Mouse (Mus musculus) midbrain, embryonic 13.5 days (tissue): ENCODE results near the gene Vps33a. TPM values are rescaled to one million over a fixed set of nuclear protein-coding genes. Genes with fewer than 3 reads are reported as not detected.

ENCODE experiments used
- ATAC-seq: fragments of 200-750 bp; cut with Nextera tagmentation; 2 replicates; pipeline ENCODE4 v1.8.0; 2017; ENCODE audit warnings: mild to moderate bottlenecking, moderate TSS enrichment, moderate library complexity
- H3K27ac ChIP-seq: fragments of 300-500 bp; sonication (generic); 2 replicates; pipeline ENCODE4 v1.5.1; 2015; ENCODE audit warnings: inconsistent platforms, mild to moderate bottlenecking, moderate library complexity
- H3K27me3 ChIP-seq: fragments of 300-500 bp; sonication (generic); 2 replicates; pipeline ENCODE4 v1.6.1; 2015; ENCODE audit warnings: mild to moderate bottlenecking, inconsistent platforms
- H3K36me3 ChIP-seq: fragments of 300-500 bp; sonication (generic); 2 replicates; pipeline ENCODE4 v1.6.1; 2015; ENCODE audit warnings: mild to moderate bottlenecking, inconsistent platforms
- H3K4me1 ChIP-seq: fragments of 300-500 bp; sonication (generic); replicated peaks from 2 replicates; pipeline ENCODE4 v1.6.1; 2015; ENCODE audit warnings: inconsistent platforms
- H3K4me2 ChIP-seq: fragments of 300-500 bp; sonication (generic); replicated peaks from 2 replicates; pipeline ENCODE4 v1.6.1; 2015; ENCODE audit warnings: moderate library complexity, mild to moderate bottlenecking, inconsistent platforms
- H3K4me3 ChIP-seq: fragments of 300-500 bp; sonication (generic); replicated peaks from 2 replicates; pipeline ENCODE4 v1.5.1; 2015; ENCODE audit warnings: mild to moderate bottlenecking, inconsistent platforms
- H3K9ac ChIP-seq: fragments of 300-500 bp; sonication (generic); replicated peaks from 2 replicates; pipeline ENCODE4 v1.6.1; 2015; ENCODE audit warnings: mild to moderate bottlenecking, inconsistent platforms
- H3K9me3 ChIP-seq: fragments of 300-500 bp; sonication (generic); 2 replicates; pipeline ENCODE4 v1.6.1; 2016; ENCODE audit warnings: mild to moderate bottlenecking, inconsistent platforms
- WGBS: fragments of 180-500 bp; shearing (Covaris S2); methylation state at CpG from one replicate; pipeline ENCODE4 v1.1.7; 2015; 5-methylcytosine and 5-hydroxymethylcytosine counted together
- polyA plus RNA-seq: library from polyadenylated mRNA; unstranded; fragments of >200 nt; fragmentation: Nextera tagmentation; extraction: Ambion mirVana; gene quantifications from 2 replicates; pipeline ENCODE4 v1.2.1, GENCODE M21; 2015

Vps33a gene
- 37.9 and 40.6 TPM in 2 replicates for polyA plus RNA-seq

DNA sequence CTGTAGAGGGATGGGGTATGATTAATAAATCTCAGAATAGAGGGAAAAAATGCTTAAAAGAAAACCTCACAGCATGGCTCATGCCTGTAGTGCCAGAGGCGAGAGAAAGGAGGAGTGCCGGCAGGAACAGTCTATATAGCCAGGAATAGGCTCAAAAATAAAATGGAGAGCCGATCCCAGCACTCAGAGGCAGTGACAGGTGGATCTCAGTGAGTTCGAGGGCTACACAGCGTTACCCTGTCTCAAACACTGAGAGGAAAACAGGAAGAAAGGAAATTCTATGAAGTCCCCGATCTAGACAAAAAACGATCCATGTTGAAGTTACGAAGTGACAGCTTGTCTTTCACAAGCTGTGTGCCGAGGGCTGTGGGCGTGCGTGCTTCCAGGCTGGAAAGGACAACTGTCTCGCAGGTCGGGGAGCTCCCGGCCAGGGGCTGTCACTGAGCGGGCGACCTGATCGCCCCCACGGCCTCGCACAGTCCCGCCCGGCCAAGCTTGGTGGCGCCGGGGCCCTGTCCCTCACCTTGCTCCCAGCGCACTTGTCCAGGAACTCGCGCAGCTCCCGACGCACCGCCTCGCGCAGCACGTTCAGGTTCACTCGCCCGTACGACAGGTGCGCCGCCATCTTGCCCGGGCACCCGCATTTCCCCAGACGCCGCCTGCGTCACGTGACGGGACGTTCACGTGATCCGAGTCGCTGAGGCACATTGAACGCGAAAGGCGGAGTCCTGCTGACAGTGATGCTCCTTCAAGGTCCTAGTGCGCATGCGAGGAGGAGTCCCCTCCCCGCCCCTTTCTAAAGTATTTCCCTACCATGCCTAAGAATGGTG lies at the start of gene Vps33a:
Vps33a (minus strand) TSS at position 682 of the 830 bp plus-strand sequence.
- peaks cover 41% of the 10 kb centered on the region for H3K36me3 ChIP-seq
- peak; percentile 93 for ATAC-seq
- peak within 1 kb of the TSS; percentile 81 for H3K9ac ChIP-seq
- no peaks in the 10 kb centered on the region for H3K9me3 ChIP-seq
- WGBS, result under 1% methylated on average over 54 of the region's 54 CpGs
- H3K27me3 ChIP-seq, result no peaks in the 10 kb centered on the region
- H3K4me3 ChIP-seq, result peak within 1 kb of the TSS; percentile 93
- peak within 1 kb of the TSS; percentile 73 for H3K27ac ChIP-seq
- H3K4me2 ChIP-seq, result peak within 1 kb of the TSS; percentile 94
- peaks cover 12% of the 10 kb centered on the region for H3K4me1 ChIP-seq

DNA sequence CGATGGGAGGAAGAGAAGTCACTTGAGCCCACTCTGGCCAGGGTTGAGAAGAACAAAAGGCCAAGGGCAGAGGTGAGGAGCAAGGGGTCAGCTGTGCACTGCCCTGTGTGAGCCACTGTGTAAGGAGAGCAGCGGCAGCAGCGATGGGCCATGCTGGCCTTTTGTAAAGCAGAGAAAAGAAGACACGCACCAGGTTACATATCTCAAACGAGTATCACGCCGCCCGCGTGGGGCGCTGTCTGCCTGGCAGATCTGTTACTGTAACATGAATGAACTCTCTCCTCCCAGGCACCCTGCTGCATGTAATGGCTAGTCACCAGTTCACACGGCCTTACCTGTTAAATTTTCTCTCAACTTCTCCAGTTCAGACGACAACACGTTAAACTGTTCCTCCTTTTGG lies 49.6 kb upstream of the Vps33a start:
- Histone ChIP-seq H3K4me1 (no peaks in the 10 kb centered on the region), H3K4me3 (no peak overlapping the region), H3K27me3 (no peaks in the 10 kb centered on the region), H3K36me3 (peaks cover 60% of the 10 kb centered on the region), H3K27ac (no peak overlapping the region), H3K4me2 (no peak overlapping the region), H3K9me3 (no peaks in the 10 kb centered on the region), H3K9ac (no peak overlapping the region)
- 58% methylated on average over 13 of the region's 13 CpGs for WGBS
- no peak for ATAC-seq

DNA sequence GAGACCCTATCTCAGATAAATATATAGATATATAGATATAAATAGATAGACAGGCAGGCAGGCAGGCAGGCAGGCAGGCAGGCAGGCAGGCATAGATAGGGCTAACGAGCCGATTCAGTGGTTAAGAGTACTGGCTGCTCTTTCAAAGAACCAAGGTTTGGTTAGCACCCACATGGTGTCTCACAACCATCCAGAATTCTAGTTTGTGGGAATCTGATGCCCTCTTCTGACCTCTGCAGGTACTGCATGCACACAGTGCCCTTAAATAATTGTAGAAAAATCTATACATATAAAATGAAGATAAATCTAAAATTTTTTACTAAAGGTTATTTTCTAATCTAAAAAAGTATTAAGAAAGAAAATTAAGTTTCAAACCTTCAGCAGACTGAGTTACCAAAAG lies 45.7 kb upstream of the Vps33a start:
- 81% methylated on average over 2 of the region's 2 CpGs for WGBS
- Histone ChIP-seq H3K36me3 (peaks cover 81% of the 10 kb centered on the region), H3K27me3 (no peaks in the 10 kb centered on the region)

DNA sequence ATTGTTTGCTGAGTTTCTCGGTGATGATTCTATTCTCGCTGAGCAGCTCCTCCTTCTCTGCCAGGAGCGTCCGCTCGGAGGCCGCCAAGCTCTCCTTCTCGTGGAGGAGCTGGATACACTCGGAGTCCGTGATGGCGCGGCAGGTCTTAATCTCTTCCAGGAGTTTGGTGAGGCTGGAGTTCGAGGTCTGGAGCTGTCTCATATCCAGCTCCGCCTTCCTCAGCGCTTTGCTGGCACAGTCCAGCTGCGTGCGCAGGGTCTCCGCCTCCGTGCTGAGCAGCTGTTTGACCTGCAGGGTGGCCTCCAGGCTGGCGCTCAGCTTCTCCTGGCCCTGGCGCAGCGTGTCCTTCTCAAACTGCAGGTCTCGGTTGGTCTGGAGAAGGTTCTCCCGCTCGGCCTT lies 41.4 kb upstream of the Vps33a start:
- Histone ChIP-seq H3K4me2 (no peak overlapping the region), H3K4me1 (no peaks in the 10 kb centered on the region), H3K27ac (no peak overlapping the region), H3K9me3 (no peaks in the 10 kb centered on the region), H3K27me3 (no peaks in the 10 kb centered on the region), H3K9ac (no peak overlapping the region), H3K36me3 (peaks cover 82% of the 10 kb centered on the region), H3K4me3 (no peak overlapping the region)
- WGBS, result 94% methylated on average over 24 of the region's 24 CpGs
- ATAC-seq, result no peak

More for the DNA sequence above, 45.7 kb upstream of the Vps33a start:
- Histone ChIP-seq H3K9ac (no peak overlapping the region), H3K4me2 (no peak overlapping the region), H3K4me3 (no peak overlapping the region), H3K9me3 (no peaks in the 10 kb centered on the region), H3K4me1 (no peaks in the 10 kb centered on the region), H3K27ac (no peak overlapping the region)
- no peak for ATAC-seq

DNA sequence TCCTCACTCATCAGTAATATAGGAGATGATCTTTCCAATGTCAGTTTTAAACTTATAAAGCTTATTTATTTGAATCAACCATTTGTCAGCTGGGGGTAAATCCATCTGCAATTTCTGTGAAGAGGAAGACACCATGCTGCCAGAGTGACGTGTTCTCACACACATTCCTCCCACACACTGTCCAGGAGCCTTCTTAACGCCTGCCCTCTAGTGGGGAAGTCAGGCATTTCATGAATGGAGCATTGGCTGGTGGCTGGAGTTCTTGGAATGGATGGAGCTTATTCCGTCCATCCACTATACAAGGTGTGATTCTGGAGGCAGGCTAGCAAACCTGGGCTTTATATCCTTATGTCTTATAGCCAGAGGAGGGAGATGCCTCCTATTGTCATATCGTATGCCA lies 37.0 kb upstream of the Vps33a start:
- Histone ChIP-seq H3K4me2 (no peak overlapping the region), H3K27me3 (no peaks in the 10 kb centered on the region), H3K9ac (no peak overlapping the region), H3K36me3 (peaks cover 91% of the 10 kb centered on the region), H3K9me3 (no peaks in the 10 kb centered on the region), H3K4me3 (no peak overlapping the region), H3K4me1 (no peaks in the 10 kb centered on the region), H3K27ac (no peak overlapping the region)
- WGBS, result 29% methylated on average over 4 of the region's 4 CpGs
- peak; percentile 77 for ATAC-seq

DNA sequence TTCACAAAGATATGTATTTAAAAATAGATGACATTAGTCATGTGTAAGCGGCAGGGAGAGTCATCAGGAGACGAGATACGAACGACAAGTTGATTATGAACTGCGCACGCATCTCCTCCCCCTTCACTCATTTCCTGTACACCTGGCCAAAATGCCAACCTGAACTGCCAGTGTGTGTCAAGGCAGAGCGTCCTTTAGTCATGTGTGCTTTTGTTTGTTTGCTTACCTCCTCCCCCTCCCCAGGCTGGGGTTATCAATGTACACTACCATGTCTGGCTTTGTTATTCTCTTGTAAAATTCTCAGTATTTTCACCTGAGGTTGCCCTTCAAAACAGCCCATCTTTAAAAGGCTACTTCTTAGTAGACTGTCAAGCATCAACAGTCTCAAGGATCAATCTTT lies 36.6 kb upstream of the Vps33a start:
- no peak overlapping the region for H3K27ac ChIP-seq
- no peak overlapping the region for H3K4me2 ChIP-seq
- no peaks in the 10 kb centered on the region for H3K9me3 ChIP-seq
- no peak overlapping the region for H3K4me3 ChIP-seq
- H3K4me1 ChIP-seq, result no peaks in the 10 kb centered on the region
- ATAC-seq, result no peak
- no peak overlapping the region for H3K9ac ChIP-seq
- WGBS, result 93% methylated on average over 7 of the region's 7 CpGs
- no peaks in the 10 kb centered on the region for H3K27me3 ChIP-seq
- peaks cover 89% of the 10 kb centered on the region for H3K36me3 ChIP-seq

DNA sequence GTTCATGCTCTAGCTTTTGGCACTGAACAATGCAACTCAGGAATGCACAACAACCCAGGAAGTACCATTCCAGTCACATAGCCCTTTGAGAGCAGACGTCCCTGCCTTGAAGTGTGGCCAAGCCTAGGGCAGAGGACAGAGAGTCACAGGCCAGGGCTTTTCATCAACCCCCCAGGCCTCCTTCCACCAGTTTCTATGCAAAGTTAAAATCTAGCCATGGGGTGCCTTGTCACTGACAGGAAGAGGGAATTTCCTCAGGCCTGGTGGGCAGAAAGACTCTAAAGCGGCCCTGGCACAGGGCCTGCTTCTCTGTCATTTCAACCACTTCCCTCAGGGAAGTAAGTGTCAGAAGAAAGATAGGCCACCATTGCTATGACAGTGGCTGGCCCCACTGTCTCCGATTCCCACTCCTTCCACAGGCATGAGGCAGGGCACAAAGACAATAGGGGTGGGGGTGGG lies 34.4 kb upstream of the Vps33a start:
- Histone ChIP-seq H3K27ac (no peak overlapping the region), H3K27me3 (no peaks in the 10 kb centered on the region), H3K4me2 (no peak overlapping the region), H3K4me1 (peaks cover 6% of the 10 kb centered on the region; the same call in 1 of the 2 replicates), H3K36me3 (peaks cover 83% of the 10 kb centered on the region), H3K4me3 (no peak overlapping the region), H3K9me3 (no peaks in the 10 kb centered on the region), H3K9ac (no peak overlapping the region)
- ATAC-seq, result no peak
- 86% methylated on average over 3 of the region's 3 CpGs for WGBS

GRCm38 (mm10) chr5:123603496-123603895 lies 30.7 kb upstream of the Vps33a start:
- Histone ChIP-seq H3K27me3 (no peaks in the 10 kb centered on the region), H3K9me3 (no peaks in the 10 kb centered on the region), H3K9ac (no peak overlapping the region), H3K4me1 (peaks cover 6% of the 10 kb centered on the region; the same call in 1 of the 2 replicates), H3K36me3 (peaks cover 81% of the 10 kb centered on the region), H3K4me3 (no peak overlapping the region), H3K4me2 (no peak overlapping the region), H3K27ac (no peak overlapping the region; the same call in 1 of the 2 replicates)
- peak; percentile 24; the same call in 1 of the 2 replicates for ATAC-seq
- 42% methylated on average over 11 of the region's 11 CpGs for WGBS

DNA sequence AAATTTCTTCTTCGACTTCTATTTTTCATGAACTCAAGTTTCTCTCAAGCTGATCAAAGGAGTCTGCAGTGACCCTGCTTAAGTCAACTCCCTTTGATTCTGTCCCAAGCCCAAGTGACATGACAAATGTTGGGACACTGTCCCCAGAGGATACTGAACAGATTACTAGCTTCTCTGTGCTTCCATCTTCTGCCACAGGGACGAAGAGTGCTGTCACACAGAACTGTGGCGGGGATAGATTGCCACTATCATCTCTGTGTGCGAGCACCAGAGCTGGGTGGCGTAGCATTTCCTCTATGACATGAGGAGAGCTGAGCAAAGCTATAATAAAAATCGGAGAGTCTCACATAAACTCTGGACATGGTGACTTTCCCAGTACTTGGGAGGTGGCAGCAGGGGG lies 29.3 kb upstream of the Vps33a start:
- H3K9me3 ChIP-seq, result no peaks in the 10 kb centered on the region
- 94% methylated on average over 6 of the region's 6 CpGs for WGBS
- no peak overlapping the region for H3K4me2 ChIP-seq
- ATAC-seq, result no peak
- peaks cover 6% of the 10 kb centered on the region; the same call in 1 of the 2 replicates for H3K4me1 ChIP-seq
- H3K27me3 ChIP-seq, result no peaks in the 10 kb centered on the region
- peaks cover 78% of the 10 kb centered on the region for H3K36me3 ChIP-seq
- no peak overlapping the region for H3K27ac ChIP-seq
- no peak overlapping the region for H3K4me3 ChIP-seq
- no peak overlapping the region for H3K9ac ChIP-seq

GRCm38 (mm10) chr5:123599319-123599718 lies 26.5 kb upstream of the Vps33a start:
- WGBS, result 55% methylated on average over 6 of the region's 6 CpGs
- no peaks in the 10 kb centered on the region for H3K27me3 ChIP-seq
- H3K4me1 ChIP-seq, result peaks cover 6% of the 10 kb centered on the region; the same call in 1 of the 2 replicates
- H3K27ac ChIP-seq, result no peak overlapping the region
- peaks cover 70% of the 10 kb centered on the region for H3K36me3 ChIP-seq
- H3K4me2 ChIP-seq, result no peak overlapping the region
- ATAC-seq, result no peak
- no peak overlapping the region for H3K4me3 ChIP-seq
- no peak overlapping the region for H3K9ac ChIP-seq
- no peaks in the 10 kb centered on the region for H3K9me3 ChIP-seq

DNA sequence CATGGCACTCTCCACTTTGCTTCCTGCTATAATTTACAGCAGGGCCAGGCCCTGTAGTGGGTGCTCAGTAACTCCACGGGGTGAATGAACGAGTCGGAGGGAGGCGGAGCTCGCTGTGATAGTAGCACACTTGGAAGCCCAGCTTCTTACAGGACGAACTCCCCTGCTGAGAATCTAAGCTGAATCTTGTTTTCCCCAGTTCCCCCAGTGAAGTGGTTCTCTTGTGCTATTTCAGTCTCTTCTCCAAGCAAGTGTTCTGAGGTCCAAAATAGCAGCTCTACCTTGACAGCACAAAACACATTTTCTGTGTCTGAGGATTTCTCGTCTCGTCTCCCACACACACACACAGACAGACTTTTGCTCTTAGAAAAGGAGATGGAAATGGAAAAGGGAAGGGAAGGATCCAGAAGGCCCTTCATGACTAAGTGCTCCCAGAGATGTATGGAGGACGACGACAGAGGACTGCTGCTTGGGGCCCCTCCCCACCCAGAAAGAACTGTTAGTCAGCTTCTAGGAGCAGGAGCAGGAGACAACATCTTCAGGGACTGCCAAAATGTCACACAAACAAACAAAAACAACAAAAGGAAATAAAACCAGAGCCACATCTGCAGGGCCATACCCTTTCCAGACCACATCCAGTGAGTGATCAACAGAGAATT lies 20.9 kb upstream of the Vps33a start:
- H3K27ac ChIP-seq, result no peak overlapping the region
- H3K27me3 ChIP-seq, result no peaks in the 10 kb centered on the region
- H3K4me3 ChIP-seq, result no peak overlapping the region
- H3K9ac ChIP-seq, result no peak overlapping the region
- H3K36me3 ChIP-seq, result peaks cover 72% of the 10 kb centered on the region
- 85% methylated on average over 10 of the region's 10 CpGs for WGBS
- H3K4me1 ChIP-seq, result no peaks in the 10 kb centered on the region
- ATAC-seq, result no peak
- H3K9me3 ChIP-seq, result no peaks in the 10 kb centered on the region
- no peak overlapping the region for H3K4me2 ChIP-seq

DNA sequence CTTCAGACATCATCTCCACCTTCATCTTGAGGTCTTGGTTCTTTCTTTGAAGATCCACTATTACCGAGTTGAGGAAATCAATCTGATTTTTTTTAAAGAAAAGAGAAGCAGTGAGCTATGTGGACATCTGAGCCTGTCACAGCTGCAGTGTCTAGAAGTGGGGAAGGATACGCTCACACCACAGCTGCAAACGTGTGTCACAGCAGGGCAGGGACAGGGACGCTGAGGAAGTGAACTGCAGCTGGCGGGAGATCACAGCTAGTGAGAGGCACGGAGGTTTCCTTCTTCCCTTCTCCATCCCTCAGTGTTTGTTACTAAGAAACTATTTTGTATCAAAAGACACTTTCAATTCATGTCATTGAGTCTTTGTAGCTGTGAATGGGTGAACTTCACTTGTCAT lies 7.2 kb upstream of the Vps33a start:
- H3K27ac ChIP-seq, result no peak overlapping the region
- H3K9me3 ChIP-seq, result no peaks in the 10 kb centered on the region
- no peak for ATAC-seq
- H3K4me3 ChIP-seq, result no peak overlapping the region
- H3K9ac ChIP-seq, result no peak overlapping the region
- 88% methylated on average over 6 of the region's 6 CpGs for WGBS
- no peaks in the 10 kb centered on the region for H3K4me1 ChIP-seq
- H3K27me3 ChIP-seq, result no peaks in the 10 kb centered on the region
- peaks cover 77% of the 10 kb centered on the region for H3K36me3 ChIP-seq
- H3K4me2 ChIP-seq, result no peak overlapping the region
